8 mouse cellular contexts compared by ENCODE assay signal in genomic region chr13:37858508-37858907, GRCm38 (mm10).
DNase-seq lines count a peak whose midpoint lies in the region; ATAC-seq and TF ChIP-seq lines count a peak whose summit lies in the region.

No protein-coding gene starts in this region.

- peak overlapping the region; percentile 30 for H3ac ChIP-seq in C2C12 (ENCODE audit: control insufficient read depth, insufficient read length, low read depth)

- H3K4me3 ChIP-seq in C2C12 (ENCODE audit: insufficient read depth, poor library complexity, severe bottlenecking) (no peak overlapping the region), ES-E14 (ENCODE audit: insufficient read depth in 1 of 2, low read depth in 1 of 2, low read length in 2 of 2, poor library complexity in 1 of 2, severe bottlenecking in 1 of 2) (peak overlapping the region; percentile 51 to 84; a peak in 3 of 4 replicates)
- peak overlapping the region; percentile 53 for H3K4me3 ChIP-seq in hindbrain, embryonic 15.5 days
- H3K4me3 ChIP-seq in liver, embryonic 14.5 days (ENCODE audit: insufficient read depth in 1 of 2, low read depth in 2 of 2, low read length in 2 of 2) = peak overlapping the region; percentile 55 to 69

- peak overlapping the region; percentile 60 for H3K9ac ChIP-seq in ES-E14 (ENCODE audit: insufficient read depth, low read depth, low read length, poor library complexity, severe bottlenecking)
- H3K9ac ChIP-seq in hindbrain, embryonic 15.5 days = 0 out of 2 replicates have a peak overlapping the region, but pooled peaks have one; percentile 56
- peak overlapping the region; percentile 94 for H3K9ac ChIP-seq in liver, embryonic 14.5 days (replicated peaks)

- H3K79me2 ChIP-seq in C2C12 (ENCODE audit: control insufficient read depth, insufficient read depth) = peaks cover 95% of the 10 kb centered on the region

- WGBS in hindbrain, embryonic 15.5 days = 38% methylated on average over 9 of the region's 9 CpGs
- 33% methylated on average over 9 of the region's 9 CpGs for WGBS in liver, embryonic 14.5 days (ENCODE audit: insufficient replicate concordance)

- no peak for DNase-seq in ES-E14 (ENCODE audit: low read depth, low spot score)
- no peak for DNase-seq in liver, embryonic 14.5 days (ENCODE audit: low read depth in 3 of 3, low spot score in 3 of 3)
- no peak for DNase-seq in left cerebral cortex, postnatal 10 days (ENCODE audit: extremely low spot score in 1 of 2, low spot score in 2 of 2)
- DNase-seq in thymus, postnatal 25 days = no peak

- no peaks in the 10 kb centered on the region for H3K27me3 ChIP-seq in C2C12 (ENCODE audit: control insufficient read depth, insufficient read depth, insufficient read length)
- peaks cover 2% of the 10 kb centered on the region; the same call in 1 of the 2 replicates for H3K27me3 ChIP-seq in hindbrain, embryonic 15.5 days
- no peaks in the 10 kb centered on the region for H3K27me3 ChIP-seq in liver, embryonic 14.5 days (ENCODE audit: control insufficient read depth, insufficient read depth, low read length)

- peaks cover 0 to 14% of the 10 kb centered on the region in 2 experiments; a peak in 2 of 4 replicates for H3K4me1 ChIP-seq in ES-E14 (ENCODE audit: control insufficient read depth in 2 of 2, insufficient read depth in 2 of 2, low read length in 2 of 2, poor library complexity in 1 of 2)
- H3K4me1 ChIP-seq in hindbrain, embryonic 15.5 days (replicated peaks) = peaks cover 38% of the 10 kb centered on the region
- peaks cover 63 to 70% of the 10 kb centered on the region in 2 experiments for H3K4me1 ChIP-seq in liver, embryonic 14.5 days (replicated peaks; ENCODE audit: control insufficient read depth in 2 of 2, insufficient read depth in 2 of 2, low read length in 1 of 2)

- H3K27ac ChIP-seq in ES-E14 (ENCODE audit: insufficient read depth, low read depth, low read length, poor library complexity, severe bottlenecking) = no peak overlapping the region
- H3K27ac ChIP-seq in hindbrain, embryonic 15.5 days (replicated peaks) = no peak overlapping the region; the same call in 1 of the 2 replicates
- peak overlapping the region; percentile 91 for H3K27ac ChIP-seq in liver, embryonic 14.5 days

- intact Hi-C loops in left cerebral cortex, postnatal 10 days (cut with DNase I) = no loop called here

- H3K4me2 ChIP-seq in hindbrain, embryonic 15.5 days = peak overlapping the region; percentile 88
- peak overlapping the region; percentile 97 for H3K4me2 ChIP-seq in liver, embryonic 14.5 days (ENCODE audit: low read depth)

- peaks cover 32% of the 10 kb centered on the region for H3K79me3 ChIP-seq in C2C12 (ENCODE audit: low read depth)

- no peak for TF ChIP-seq EP300 in liver, embryonic 14.5 days (IDR thresholded peaks at IDR 0.05; ENCODE audit: low read depth)

- in situ Hi-C loops in ES-E14 (cut with MboI; ENCODE audit: low sequenced_read_pairs in 2 of 2, unreplicated experiment in 2 of 2) = no loop called here

- H3K9me3 ChIP-seq in ES-E14 (ENCODE audit: control insufficient read depth, insufficient read depth, low read depth, low read length) = no peaks in the 10 kb centered on the region
- no peaks in the 10 kb centered on the region for H3K9me3 ChIP-seq in hindbrain, embryonic 15.5 days
- no peaks in the 10 kb centered on the region for H3K9me3 ChIP-seq in liver, embryonic 14.5 days (ENCODE audit: control insufficient read depth, low read length)

- no peak for ATAC-seq in hindbrain, embryonic 15.5 days (ENCODE audit: low FRiP score, low read depth)
- ATAC-seq in liver, embryonic 14.5 days (ENCODE audit: insufficient read depth) = no peak
- no peak for ATAC-seq in granulocyte monocyte progenitor cell, adult 5-6 weeks (replicated peaks; ENCODE audit: poor library complexity, severe bottlenecking)
- ATAC-seq in megakaryocyte-erythroid progenitor cell, adult 5-6 weeks (replicated peaks; ENCODE audit: low FRiP score, low TSS enrichment, poor library complexity, severe bottlenecking) = no peak

- H3K36me3 ChIP-seq in C2C12 (ENCODE audit: control insufficient read depth, insufficient read depth) = no peaks in the 10 kb centered on the region
- H3K36me3 ChIP-seq in ES-E14 (ENCODE audit: control insufficient read depth, insufficient read depth, low read length, poor library complexity, severe bottlenecking) = no peaks in the 10 kb centered on the region
- no peaks in the 10 kb centered on the region for H3K36me3 ChIP-seq in hindbrain, embryonic 15.5 days
- no peaks in the 10 kb centered on the region; the same call in 1 of the 2 replicates for H3K36me3 ChIP-seq in liver, embryonic 14.5 days (replicated peaks; ENCODE audit: control insufficient read depth, insufficient read depth, low read depth)

- TF ChIP-seq CTCF in C2C12 (IDR thresholded peaks at IDR 0.05; ENCODE audit: control insufficient read depth, insufficient read depth, insufficient read length) = no peak
- no peak for TF ChIP-seq CTCF in liver, embryonic 14.5 days (IDR thresholded peaks at IDR 0.05; ENCODE audit: low read depth)

TF ChIP-seq in C2C12, 6 proteins besides CTCF, POLR2A, EP300 and RAD21:
- no peak for TF ChIP-seq MYOG (IDR thresholded peaks at IDR 0.05; ENCODE audit: control insufficient read depth, extremely low read depth, insufficient read length)
- TF ChIP-seq CEBPB (IDR thresholded peaks at IDR 0.05; ENCODE audit: low read depth) = no peak
- TF ChIP-seq MAX (IDR thresholded peaks at IDR 0.05) = no peak
- no peak for TF ChIP-seq FOSL1 (IDR thresholded peaks at IDR 0.05; ENCODE audit: insufficient read depth, low read length, poor library complexity, severe bottlenecking)
- no peak for TF ChIP-seq USF1 (IDR thresholded peaks at IDR 0.05; ENCODE audit: low read depth)
- no peak for TF ChIP-seq MYOD1 (IDR thresholded peaks at IDR 0.05; ENCODE audit: control insufficient read depth, insufficient read length, low read depth)

TF ChIP-seq in ES-E14, 5 proteins besides CTCF, POLR2A, EP300 and RAD21:
- TF ChIP-seq CHD2 (IDR thresholded peaks at IDR 0.05; ENCODE audit: low read depth, low read length) = no peak
- TF ChIP-seq ZC3H11A (IDR thresholded peaks at IDR 0.05; ENCODE audit: borderline replicate concordance, low read depth, low read length) = no peak
- no peak for TF ChIP-seq HCFC1 (IDR thresholded peaks at IDR 0.05; ENCODE audit: borderline replicate concordance, insufficient read depth, low read length)
- no peak for TF ChIP-seq MAFK (IDR thresholded peaks at IDR 0.05; ENCODE audit: insufficient read depth, low read depth, low read length)
- TF ChIP-seq ZNF384 (IDR thresholded peaks at IDR 0.05; ENCODE audit: low read depth, low read length) = no peak
